Mouse (Mus musculus) liver, adult (tissue): ENCODE measurements around the gene Aff1.

ENCODE experiments used
- GATA4 ChIP-seq: IDR thresholded peaks from 2 replicates; pipeline ENCODE4 v1.6.1; 2014; ENCODE audit warnings: mild to moderate bottlenecking, low read length; ENCODE audit not compliant: insufficient replicate concordance

Aff1 gene

GRCm38 (mm10) chr5:103749465-103750285 is 57.5 kb downstream of the Aff1 start:
- no peak for TF ChIP-seq GATA4

DNA sequence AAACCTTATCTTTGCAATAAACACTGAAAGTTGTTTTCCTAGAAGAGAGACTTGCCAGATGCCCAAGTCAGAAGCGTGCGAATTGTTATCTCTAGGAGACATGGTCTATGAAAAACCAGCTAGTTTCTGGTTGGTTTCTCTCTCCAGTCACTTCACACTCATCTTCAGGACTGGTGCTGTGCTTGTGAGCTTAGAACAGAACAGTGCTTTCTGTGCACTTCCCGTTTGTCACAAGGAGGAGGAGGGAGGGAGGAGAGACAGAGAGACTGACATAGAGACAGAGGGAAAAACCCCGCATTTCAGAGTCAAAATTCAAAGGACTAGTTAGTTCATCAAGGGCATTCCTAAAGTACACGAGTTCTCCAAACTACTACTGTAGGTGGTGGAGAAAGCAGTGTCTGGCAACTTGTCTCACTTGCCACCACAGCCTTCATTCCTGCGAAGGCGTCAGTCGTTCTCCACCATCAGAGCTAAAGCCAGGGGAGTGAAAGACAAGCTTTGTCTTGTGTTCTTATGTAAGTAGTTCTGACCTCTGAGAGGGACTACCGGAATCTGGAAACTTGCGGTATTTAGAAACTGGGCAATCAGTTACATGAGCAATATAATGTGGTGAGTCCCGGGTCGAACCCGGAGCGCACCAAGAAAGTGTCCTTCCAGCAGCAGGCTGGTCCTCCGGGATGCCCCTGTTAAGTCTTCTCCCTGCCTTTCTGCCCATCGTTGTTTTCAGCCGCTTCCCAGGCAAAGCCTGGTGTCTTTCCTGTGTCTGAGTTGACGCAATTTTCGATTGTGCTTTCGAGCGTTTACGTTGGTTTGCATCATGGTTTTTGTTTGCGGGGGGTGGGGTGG is 60.7 kb downstream of the Aff1 start:
- no peak for TF ChIP-seq GATA4

DNA sequence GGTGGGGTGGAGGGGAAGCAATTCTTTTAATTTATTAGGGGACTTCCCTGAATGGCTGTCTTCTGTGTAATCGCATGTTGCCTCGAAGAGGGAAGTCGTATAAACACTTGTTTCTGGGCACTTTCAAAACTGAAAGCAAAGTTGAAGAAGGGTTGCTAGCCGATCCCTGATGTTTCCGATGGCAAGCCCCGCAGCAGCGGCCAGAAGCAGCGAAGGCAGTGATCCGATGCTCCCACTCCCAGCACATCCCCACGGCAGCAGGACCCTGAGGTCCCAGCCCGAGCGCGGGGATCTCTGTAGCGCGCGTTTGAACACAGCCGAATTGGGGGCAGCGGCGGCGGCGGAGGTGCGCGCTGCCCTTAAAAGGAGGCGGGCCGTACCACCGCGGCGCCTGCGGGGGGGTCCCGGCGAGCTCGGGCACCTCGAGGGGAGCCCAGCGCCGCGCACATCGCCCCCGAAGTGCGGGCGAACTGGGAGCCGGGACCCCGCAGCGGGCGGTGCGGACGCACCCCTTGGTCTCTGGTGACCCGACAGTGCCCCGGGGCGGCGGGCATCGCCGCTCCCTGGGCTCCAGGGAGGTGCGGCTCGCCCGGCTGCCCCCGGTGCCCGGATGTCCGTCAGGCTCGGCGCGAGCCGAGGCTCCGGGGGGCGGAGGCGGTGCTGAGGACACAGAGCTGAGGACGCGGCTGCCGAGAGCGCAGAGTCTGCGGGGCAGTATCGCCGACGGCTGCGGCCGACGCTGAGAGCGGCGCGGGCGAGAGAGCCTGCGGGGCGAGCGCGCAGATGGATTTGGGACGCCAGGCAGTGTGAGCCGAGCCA is 61.5 kb downstream of the Aff1 start:
- 0 out of 2 replicates have a peak, but pooled peaks have one; percentile 4 for TF ChIP-seq GATA4

DNA sequence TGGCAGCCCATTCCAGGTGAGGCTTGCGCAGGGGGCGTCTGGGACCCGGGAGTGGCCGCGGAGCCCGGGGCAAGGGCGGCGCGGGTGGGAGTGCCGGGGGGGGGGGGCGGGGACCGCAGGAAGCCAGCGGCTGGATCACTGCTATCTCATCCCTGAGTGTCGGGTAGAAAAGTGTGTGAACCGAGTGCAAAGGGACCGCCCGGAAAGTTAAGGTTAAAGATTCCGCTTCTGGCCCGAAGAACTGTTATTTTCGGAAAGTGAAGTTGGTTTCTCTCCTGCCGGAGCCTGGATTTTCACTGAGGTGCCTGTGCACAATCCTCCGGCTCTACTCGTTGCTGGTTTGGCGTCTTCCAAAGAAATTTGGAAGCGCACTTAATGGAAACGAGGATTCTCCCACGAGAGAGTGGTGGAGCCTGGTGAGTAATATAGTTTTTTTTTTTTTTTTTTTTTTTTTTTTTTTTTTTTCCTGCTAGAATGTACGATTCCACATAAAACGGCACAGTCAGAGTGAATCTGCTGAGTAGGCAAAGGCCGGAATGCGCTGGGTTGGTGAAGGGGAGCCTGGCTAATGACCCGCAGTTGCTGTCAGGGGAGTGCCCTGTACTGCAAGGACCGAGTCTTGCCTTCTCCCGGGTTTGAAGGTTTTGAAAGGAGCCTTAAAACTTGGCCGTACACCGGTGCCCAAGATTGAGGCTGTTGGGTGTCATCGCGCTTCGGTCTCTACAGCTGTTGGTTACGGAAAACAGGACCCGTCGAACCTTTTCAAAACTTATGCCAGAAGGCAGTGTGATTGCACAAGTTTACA is 62.4 kb downstream of the Aff1 start:
- TF ChIP-seq GATA4: no peak

DNA sequence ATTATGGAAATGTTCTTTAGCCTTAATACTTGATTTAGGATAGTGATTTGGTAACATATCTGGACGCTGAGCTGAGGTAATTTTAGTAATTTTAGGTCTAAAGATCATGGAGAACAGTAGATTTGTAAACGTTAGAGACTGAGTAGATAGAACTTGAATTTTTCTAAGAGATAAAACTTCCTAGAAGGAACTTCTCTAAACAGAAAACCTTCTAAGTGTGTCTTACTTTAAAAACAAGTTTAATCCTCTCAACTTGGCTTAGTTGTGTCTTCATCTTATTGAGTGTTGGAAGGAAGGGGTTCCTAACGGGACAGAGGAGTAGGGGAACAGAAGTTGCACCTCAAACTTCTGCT is 62.9 kb downstream of the Aff1 start:
- no peak for TF ChIP-seq GATA4

DNA sequence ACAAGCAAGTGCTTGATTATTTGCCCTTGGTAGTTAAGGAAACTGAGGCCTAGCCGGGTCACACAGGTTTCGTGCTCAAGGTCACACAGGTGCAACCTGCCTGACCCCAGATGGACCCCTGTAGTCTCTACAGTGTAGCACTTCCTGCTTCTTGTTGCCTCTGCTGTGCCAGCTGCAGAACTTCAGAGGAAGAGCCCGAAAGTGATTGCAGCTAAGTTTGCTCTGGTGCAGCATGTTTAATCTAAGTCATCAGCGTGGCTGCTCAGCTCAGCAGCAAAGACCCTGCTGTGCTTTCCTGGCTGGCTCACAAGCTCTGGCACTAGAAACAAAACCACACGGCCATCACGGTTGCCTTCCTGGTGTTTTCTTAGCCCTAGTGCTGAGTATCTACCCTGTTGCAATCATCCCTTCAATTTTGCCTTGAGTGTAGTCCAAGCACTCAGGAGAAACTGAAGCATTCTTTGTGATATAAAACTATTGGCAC is 64.1 kb downstream of the Aff1 start:
- TF ChIP-seq GATA4: no peak

GRCm38 (mm10) chr5:103758491-103758890 is 66.3 kb downstream of the Aff1 start:
- TF ChIP-seq GATA4: no peak

DNA sequence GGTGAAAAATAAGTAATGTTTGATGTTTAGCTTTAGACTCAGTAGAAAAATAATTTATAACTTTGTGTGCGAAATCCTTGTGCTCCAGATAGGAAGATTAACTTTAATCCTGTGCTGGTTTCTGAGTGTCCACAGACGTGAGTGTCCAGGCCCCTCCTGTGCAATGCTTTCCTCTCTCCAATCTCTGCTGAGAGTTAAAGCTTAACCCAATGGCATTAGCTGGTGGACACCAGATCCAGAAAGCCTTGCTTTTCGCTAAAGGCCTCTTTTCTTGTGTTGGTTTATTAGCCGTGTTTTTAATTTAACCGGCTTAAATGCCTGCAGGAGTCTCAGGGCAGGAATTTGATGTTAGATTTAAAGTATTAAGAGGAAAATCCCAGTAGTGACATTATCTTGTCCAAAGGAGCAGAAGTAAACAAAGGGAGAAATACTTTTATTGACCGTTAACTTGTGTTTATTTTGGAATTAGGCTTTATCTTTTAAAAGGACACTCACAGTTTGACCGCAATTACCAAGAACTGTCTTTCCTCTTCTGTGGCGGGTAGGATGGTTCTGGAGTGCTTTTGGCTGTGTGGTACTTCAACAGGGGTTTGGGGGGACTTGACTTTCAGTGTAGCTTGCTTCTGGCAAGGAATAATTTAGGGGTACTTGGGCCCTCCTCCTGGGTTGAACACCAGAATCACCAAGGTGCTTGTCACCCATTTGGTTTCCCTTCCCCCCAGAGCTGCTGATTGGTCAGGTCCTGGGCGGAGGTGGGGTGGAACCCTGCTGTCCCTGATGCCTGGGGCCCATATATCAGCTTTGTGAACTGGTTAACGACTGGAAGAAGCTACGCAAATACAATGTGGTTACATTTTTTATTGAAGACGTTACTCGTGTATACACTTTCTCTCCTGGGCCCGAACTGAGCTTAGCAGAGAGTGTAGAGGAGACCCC is 67.6 kb downstream of the Aff1 start:
- peak; percentile 79 for TF ChIP-seq GATA4

GRCm38 (mm10) chr5:103760425-103761131 is 68.4 kb downstream of the Aff1 start:
- TF ChIP-seq GATA4: no peak

DNA sequence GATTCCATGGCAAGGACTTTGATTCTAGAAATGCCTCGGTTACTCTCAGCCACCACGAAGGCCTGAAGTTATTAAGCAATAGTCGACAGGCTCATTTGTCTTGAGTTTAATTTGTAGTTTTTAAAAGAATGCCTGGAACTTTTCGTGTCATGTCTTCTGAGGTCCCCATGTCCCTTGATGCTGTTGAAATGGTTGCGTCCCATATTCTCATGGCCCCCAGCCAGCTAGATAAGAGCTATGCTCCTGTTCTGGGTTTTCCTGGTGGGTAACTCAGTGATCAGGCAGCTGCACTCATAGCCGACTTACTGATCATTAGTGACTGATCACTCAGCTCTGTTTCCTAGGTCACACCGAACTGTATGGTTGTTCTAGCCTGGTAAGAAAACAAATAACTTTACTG is 69.6 kb downstream of the Aff1 start:
- no peak for TF ChIP-seq GATA4

DNA sequence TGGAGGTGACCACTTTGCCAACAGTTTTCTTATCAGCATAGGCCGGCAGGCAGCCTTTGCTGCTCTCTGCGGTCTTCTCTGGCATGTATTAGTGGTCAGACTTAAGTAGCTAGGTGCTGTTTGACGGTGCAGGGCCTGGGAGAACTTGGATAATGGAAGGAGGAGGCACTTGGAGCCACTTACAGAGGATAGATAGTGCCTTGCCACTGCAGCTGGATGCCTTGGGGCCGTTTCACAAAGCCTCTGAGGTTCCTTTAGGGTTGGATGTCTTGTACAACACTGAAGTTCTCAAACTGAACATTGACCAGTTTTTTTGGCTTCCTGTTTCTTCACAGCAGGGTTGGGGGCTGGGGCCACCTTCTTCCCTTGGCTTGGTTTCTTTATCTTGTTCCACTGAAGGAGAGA is 70.7 kb downstream of the Aff1 start:
- TF ChIP-seq GATA4: no peak

DNA sequence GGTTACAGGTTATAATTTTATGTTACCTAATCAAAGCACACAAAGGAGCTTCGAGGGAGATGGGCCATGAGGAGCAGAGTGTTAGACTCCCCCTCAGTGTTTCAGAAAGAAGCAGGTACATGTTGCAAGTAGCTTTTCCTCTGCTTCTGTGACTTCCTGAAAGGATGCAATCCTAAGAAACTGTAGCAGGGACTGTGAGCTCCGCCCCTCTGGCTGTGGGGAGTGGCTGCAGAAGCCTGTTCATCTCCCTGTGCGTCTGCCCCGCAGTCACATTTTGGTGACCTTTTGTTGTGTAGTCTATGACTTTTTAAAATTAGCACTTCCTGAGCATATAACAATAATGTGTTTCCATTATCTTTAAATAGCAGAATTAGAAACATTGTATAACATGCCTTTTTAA is 73.2 kb downstream of the Aff1 start:
- no peak for TF ChIP-seq GATA4
